Mouse (Mus musculus): ENCODE results near the gene Apoc4.

The Apoc4 gene

GRCm38 (mm10) chr7:19681202-19681694 lies at the start of gene Apoc4, which contains the start of gene Gm44805:
Apoc4 (minus strand) TSS chr7:19681479.
Gm44805 (minus strand) TSS chr7:19681423.
- DNase-seq (ENCODE audit: extremely low read depth, low read depth, low spot score), result no peak

DNA sequence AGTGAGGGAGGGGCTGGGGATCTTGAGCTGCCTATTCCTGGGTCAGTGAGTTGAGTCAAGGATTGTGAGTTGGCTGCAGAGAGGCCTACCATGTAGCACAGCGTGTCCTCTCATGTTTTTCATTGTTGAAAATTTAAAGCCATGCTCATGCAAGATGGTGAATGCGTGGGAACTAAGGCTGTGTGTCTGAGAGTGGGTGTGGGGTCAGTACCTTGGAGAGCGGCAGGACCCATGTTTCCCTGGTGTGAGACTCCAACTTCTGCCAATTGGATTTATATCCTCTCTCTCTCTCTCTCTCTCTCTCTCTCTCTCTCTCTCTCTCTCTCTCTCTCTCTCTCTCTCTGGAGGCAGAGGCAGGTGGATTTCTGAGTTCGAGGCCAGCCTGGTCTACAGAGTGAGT lies 45.3 kb upstream of the Apoc4 start:
- no peak for DNase-seq (ENCODE audit: extremely low read depth, low read depth, low spot score)

DNA sequence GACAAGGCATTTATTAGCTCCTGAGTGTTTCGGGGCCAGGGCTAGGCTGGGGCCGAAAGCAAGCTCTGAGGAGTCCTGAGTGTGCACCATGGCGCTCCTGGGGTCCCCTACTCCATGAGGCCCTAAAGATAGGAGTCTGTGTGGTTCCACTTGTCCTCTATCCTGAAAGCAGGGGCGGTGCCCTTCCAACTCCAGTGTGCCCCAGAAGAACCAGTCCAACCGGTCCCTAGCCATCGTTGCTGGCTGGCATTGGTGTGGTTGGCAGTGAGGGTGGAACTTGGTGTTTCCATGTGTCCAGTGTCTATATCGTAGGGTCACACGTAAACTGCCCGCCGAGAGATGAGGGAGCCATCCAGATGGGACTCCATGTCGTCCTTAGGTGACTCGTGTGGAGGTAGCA lies 42.9 kb upstream of the Apoc4 start:
- DNase-seq (ENCODE audit: extremely low read depth, low read depth, low spot score), result no peak

DNA sequence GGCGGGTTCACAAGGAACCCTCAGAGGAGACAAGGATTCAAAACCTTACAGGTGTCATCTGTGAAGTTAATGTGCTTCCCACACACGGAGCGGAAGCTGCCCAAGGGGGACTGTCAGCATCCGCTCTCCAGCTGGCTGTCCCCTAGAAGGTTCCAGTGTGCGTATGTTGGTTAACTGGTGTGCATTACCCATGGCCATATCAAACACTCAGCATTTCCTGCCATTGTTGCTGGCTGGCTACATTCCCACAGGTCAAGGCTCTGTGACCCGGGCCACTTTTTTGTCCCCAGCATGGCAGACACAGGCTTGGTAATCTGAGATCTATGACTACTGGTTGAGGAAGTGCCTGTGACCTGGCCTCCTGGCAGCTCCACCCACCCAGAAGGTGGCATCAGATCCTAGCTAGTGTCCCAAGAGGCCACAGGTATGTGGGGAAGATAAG lies 41.5 kb upstream of the Apoc4 start:
- no peak for DNase-seq (ENCODE audit: extremely low read depth, low read depth, low spot score)

GRCm38 (mm10) chr7:19719200-19719599 lies 37.9 kb upstream of the Apoc4 start:
- DNase-seq (ENCODE audit: extremely low read depth, low read depth, low spot score), result no peak

- DNase-seq (ENCODE audit: extremely low read depth, low read depth, low spot score), result no peak
These were observed 37.1 kb upstream of the Apoc4 start for GRCm38 (mm10) chr7:19718297-19718952.

- no peak for DNase-seq (ENCODE audit: extremely low read depth, low read depth, low spot score)
These were observed 36.1 kb upstream of the Apoc4 start for GRCm38 (mm10) chr7:19717346-19717745.

- no peak for DNase-seq (ENCODE audit: extremely low read depth, low read depth, low spot score)
These were observed 35.5 kb upstream of the Apoc4 start for GRCm38 (mm10) chr7:19716822-19717221.

- no peak for DNase-seq (ENCODE audit: extremely low read depth, low read depth, low spot score)
These were observed 34.9 kb upstream of the Apoc4 start for GRCm38 (mm10) chr7:19716055-19716682.

DNA sequence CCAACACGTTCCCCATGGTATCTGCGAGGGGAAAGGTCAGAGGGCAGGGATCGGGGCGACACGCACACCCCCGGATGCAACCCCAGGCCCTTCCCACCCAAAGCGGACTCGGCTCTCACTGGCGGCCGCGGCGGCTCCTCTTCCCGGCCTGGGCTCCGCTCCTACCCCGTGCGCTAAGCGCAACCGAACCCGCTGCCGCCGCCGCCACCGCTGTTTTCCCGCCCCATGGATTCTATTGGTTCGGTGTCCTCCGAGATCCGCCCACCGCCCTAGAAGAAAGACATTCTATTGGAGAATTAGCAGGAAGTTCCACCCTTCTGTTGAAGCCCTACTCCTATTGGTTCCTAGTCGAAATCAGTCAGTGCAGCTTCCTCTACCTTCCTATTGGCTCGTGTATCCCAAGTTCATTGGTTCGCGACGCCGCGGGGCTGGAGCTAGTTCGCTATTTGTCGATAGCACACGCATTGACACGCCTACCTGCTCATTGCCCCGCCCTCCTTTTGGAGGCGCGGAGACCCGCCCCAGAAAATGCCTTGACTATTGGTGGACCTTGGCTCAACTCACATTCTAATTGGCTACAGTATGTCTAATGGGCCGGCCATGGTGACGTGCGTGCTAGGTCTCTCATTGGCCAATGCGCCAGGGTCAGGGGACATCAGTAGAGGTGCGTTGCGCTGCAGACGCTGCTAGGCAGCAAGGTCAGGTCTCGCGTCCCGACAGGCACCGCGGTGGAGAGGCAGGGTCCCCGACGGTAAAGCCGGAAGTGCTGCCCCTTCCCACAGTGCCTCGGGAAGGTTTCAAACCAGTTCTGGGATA lies 34.2 kb upstream of the Apoc4 start, which contains the start of gene Tomm40:
TSS of gene Tomm40 (minus strand) at position 200 of the 816 bp plus-strand sequence.
- DNase-seq (ENCODE audit: extremely low read depth, low read depth, low spot score), result peak; percentile 100

DNA sequence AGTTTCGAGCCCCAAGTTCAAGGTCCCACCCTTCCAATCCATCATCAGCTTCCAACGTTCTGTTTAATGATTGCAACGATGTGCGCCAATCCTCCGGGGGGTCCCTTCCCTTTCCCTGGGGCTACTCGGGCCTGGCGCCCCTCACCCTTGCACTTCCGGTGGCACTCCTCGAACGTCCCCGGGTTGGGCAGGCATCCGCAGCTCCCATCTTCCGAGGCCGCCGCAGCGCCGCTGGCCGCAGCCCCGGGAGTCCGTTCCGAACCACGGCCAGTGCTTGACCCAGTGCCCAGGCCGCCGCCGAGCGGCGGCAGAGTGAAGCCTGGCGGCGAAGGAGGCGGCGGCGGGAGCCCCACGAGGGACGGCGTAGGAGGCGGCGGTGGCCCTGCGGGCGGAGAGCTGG lies 33.6 kb upstream of the Apoc4 start:
- DNase-seq (ENCODE audit: extremely low read depth, low read depth, low spot score), result no peak

GRCm38 (mm10) chr7:19713598-19713997 lies 32.3 kb upstream of the Apoc4 start:
- no peak for DNase-seq (ENCODE audit: extremely low read depth, low read depth, low spot score)

DNA sequence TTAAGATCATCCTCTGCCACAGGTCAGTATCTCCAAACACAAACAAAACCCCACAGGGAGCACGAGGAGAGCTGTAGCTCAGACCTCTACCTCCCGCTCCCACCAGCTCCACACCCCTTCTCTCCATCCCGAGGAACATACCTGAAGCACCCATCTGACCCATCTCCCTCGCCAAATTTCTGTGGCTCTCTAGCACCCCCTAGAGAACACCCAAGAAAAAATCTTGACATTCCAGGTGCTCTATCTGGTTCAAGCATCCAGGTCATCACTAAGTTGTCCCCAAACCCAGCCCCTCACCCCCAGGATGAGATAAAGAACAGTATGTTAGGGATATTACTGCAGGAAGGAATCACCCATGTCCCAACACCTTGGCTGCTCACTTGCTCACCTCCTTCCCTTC lies 31.9 kb upstream of the Apoc4 start:
- no peak for DNase-seq (ENCODE audit: extremely low read depth, low read depth, low spot score)

- no peak for DNase-seq (ENCODE audit: extremely low read depth, low read depth, low spot score)
These were observed 31.1 kb upstream of the Apoc4 start for GRCm38 (mm10) chr7:19712414-19712813.

DNA sequence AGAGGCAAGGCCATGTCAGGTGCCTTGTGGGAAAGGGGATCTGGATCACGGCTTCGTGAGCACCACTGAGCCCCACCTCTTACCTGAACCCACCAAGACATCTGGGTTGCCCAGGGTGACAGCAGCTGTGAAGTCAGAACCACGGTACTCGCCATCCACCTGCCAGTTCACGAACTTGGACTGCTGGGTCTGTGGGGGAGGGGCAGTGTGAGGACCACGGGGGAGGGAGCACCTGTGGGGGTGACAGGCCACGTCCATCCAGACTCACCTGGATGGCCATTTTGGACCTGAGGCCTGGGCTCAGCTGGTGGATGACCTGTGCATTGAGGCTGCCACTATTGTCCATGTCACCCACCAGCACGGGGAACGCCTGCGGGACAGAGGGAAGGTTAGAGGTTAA lies 29.4 kb upstream of the Apoc4 start:
- no peak for DNase-seq (ENCODE audit: extremely low read depth, low read depth, low spot score)

DNA sequence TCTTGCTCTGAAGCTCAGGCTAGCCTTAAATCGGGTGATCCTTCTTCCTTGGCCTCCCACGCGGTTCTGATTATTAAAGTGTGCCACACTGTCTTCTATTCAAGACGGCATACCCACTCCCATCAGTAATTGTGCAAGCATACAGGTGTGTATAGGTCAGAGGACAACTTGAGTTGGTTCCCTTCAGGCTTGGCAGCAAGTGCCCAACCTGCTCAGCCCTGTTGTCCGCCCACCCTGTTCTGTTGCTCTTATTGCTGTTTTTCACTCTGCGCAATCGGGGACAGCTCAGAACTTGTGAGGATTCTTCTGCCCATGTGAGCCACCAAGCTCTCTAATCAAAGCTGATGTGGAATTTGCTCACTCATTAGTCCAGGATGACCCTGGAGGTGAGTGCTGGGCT lies 24.0 kb upstream of the Apoc4 start:
- DNase-seq (ENCODE audit: extremely low read depth, low read depth, low spot score), result peak; percentile 99

DNA sequence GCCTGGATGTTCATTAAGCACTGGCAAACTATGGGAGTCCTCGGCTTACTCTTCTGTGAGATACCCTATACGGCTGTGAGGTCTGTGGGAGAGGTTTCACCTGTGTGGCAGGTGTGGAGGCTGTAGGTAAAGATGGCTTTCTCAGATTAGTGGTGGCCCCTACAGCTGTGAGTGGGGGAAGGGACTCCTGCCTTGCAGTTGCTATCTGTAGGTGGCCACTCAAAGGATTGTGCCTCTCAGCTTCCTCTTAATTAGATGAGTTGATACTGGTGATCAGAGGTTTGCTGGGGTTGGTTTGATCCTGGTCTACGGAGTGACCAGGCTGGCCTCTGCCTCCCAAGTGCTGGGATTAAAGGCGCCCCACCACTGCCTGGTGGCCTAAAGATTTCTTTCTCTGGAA lies 23.2 kb upstream of the Apoc4 start:
- no peak for DNase-seq (ENCODE audit: extremely low read depth, low read depth, low spot score)

DNA sequence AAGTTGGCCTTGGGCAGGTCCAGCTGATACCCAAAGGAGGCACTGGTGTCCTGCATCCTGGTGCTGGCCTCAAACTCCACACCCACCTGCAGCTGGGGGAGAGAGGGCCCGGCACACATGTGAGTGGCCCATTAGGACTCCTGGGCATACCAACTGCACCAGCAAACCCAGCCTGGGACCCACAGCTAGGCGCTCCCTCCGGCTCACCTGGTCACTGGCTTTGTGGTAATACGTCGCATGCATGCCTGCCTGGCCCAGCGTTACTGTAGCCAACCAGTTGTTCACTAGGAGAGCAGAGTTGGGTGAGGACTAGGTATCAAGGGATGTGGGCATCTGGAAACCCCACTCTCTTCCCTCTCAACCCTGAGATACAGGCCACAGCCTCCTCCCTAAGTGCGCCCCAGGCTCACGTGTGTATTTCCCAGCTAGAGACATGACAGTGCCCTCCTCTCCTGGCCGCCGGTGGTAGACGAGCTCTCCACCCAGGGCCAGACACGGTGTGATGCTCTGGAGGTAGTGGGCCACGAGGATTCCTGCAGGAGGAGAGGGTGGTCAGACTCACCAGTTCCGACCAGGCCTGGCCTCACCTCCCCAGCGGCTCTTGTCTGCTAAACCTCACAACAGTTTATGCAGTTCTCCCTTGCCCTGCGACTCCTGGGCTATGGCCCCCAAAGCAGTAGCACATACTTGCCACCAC lies 21.7 kb upstream of the Apoc4 start:
- DNase-seq (ENCODE audit: extremely low read depth, low read depth, low spot score), result no peak

DNA sequence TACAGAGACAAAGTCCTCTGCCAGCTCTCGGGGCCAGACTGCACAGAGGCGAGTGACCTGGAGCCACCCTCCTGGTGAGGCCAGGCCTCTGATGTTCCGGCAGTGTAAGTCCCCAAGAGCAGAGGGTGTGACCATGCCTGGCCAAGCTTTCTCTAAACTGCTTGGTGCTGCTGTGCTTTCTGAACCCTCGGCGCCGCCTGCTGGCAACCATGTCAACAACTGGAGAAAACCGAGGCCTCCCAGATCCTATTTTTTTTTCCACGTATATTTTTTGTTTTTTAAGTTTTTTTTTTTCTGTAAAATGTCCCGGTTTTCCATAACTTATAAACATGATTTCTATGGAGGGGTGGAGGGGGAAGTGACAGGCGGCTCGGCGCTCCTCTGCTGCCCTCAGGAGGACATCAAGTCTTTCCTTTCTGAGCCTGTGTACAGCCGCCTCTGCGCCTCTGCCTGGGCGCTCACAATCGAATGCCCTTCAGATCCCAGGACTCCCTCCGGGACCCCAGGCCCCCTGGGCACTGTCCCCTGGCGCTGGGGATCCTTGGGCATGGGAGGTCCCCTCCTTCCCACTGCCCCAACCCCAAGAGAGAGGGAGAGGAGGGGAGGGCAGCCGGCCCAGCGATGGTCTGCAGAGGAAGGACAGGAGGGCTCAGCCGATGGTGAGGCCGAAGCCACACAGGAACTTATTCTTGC lies 19.9 kb upstream of the Apoc4 start:
- DNase-seq (ENCODE audit: extremely low read depth, low read depth, low spot score), result no peak

DNA sequence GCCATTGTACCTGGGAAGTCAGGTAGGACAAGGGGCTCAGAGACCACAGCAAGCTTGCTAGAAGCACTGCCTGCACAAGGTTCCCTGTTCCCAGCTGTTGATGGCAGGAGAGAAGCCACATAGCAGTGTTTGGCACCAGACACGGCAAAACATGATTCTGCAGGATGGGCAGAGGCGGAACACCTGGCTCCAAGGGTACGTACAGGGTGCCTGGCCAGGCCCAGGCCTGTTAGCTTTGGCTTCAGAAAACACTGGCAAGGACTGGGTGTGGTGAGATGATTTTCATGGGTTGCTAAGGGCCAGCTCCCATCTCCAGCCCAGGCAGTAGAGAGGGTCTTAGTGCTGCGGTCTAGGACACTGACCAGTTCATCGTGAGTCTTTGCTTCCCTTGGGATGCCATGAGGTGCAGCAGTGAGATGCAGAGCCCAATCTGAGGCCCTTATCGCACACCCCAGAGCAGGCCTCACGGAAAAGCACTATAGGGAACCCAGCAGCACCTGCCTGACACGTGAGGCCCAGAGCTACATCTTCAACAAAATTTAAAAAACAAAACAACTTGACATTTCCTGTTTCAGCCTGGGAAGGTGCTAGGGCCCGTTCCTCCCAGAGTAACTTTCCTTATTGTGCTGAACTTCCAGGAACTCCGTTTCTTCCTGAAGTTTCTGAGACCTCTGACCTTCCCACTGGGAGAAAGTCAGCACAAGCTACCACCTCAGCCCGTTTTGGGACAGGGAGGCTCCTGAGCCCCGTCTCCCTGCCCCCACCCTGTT lies 19.2 kb upstream of the Apoc4 start:
- no peak for DNase-seq (ENCODE audit: extremely low read depth, low read depth, low spot score)

All from fat pad, adult 2 months (tissue).